Mouse (Mus musculus) ES-Bruce4 (cell line): ENCODE measurements around the gene Patj.
"Not testable (repeated sequence)": the region's sequence is repeated elsewhere in the genome, so short reads cannot be mapped to it uniquely, and the experiment has no call there.

Source experiments
- CTCF ChIP-seq: IDR thresholded peaks from one replicate; pipeline ENCODE4 v1.8.1; 2011; ENCODE audit warnings: low read depth, low read length
- POLR2A ChIP-seq: IDR thresholded peaks from one replicate; pipeline ENCODE4 v1.8.1; 2011; ENCODE audit warnings: low read length; ENCODE audit not compliant: insufficient read depth

- TF ChIP-seq CTCF, POLR2A: not testable (repeated sequence)
Observed at GRCm38 (mm10) chr4:98724682-98725081, 329.1 kb downstream of the Patj start.
